Mouse (Mus musculus) erythroblast, embryonic 14.5 days (primary cell): ENCODE data around the gene Celf2. TPM values are rescaled to one million over a fixed set of nuclear protein-coding genes. Genes with fewer than 3 reads are reported as not detected.

ENCODE experiments used
- H3K27me3 ChIP-seq: 2 replicates; pipeline ENCODE4 v1.6.1; 2012; ENCODE audit warnings: inconsistent platforms; ENCODE audit not compliant: control insufficient read depth
- H3K36me3 ChIP-seq: 2 replicates; pipeline ENCODE4 v1.6.1; 2012; ENCODE audit warnings: mild to moderate bottlenecking, inconsistent platforms; ENCODE audit not compliant: control insufficient read depth
- H3K4me1 ChIP-seq: 2 replicates; pipeline ENCODE4 v1.6.1; 2012; ENCODE audit warnings: inconsistent platforms; ENCODE audit not compliant: control insufficient read depth
- H3K4me3 ChIP-seq: replicated peaks from 2 replicates; pipeline ENCODE3; 2012; ENCODE audit warnings: moderate library complexity, mild to moderate bottlenecking, inconsistent platforms
- H3K9me3 ChIP-seq: 2 replicates; pipeline ENCODE4 v1.6.1; 2012; ENCODE audit warnings: low read length, inconsistent platforms, mixed read lengths; ENCODE audit not compliant: control insufficient read depth
- GATA1 ChIP-seq: IDR thresholded peaks from 2 replicates; pipeline ENCODE4 v1.6.1; 2012; ENCODE audit warnings: low read length, inconsistent platforms, mixed read lengths
- TAL1 ChIP-seq: IDR thresholded peaks from 3 replicates; pipeline ENCODE4 v1.6.1; 2012; ENCODE audit warnings: low read length, inconsistent platforms, mixed read lengths
- polyA plus RNA-seq: library from polyadenylated mRNA; stranded (reverse); fragments of >175 nt; gene quantifications from 2 replicates; pipeline ENCODE4 v1.2.3, GENCODE M21; 2012

Celf2 gene
- polyA plus RNA-seq, 1 experiment = under 0.01 TPM

- no peaks in the 10 kb centered on the region for H3K36me3 ChIP-seq
- no peak overlapping the region for H3K4me3 ChIP-seq
- H3K4me1 ChIP-seq = no peaks in the 10 kb centered on the region
- no peaks in the 10 kb centered on the region for H3K27me3 ChIP-seq
- H3K9me3 ChIP-seq = no peaks in the 10 kb centered on the region
- TF ChIP-seq TAL1 (no peak), GATA1 (no peak)
Observed at GRCm38 (mm10) chr2:7529637-7530036, 20.3 kb upstream of the Celf2 start.

- Histone ChIP-seq H3K36me3 (no peaks in the 10 kb centered on the region), H3K4me1 (no peaks in the 10 kb centered on the region), H3K9me3 (no peaks in the 10 kb centered on the region), H3K27me3 (no peaks in the 10 kb centered on the region), H3K4me3 (no peak overlapping the region)
- TF ChIP-seq GATA1 = no peak
- TF ChIP-seq TAL1 = no peak
Observed at GRCm38 (mm10) chr2:7526696-7527095, 17.3 kb upstream of the Celf2 start.

GRCm38 (mm10) chr2:7519473-7519872 lies 10.1 kb upstream of the Celf2 start:
- no peak for TF ChIP-seq GATA1

GRCm38 (mm10) chr2:7493420-7493819 lies 15.9 kb downstream of the Celf2 start:
- H3K4me3 ChIP-seq = no peak overlapping the region
- no peaks in the 10 kb centered on the region for H3K27me3 ChIP-seq
- no peaks in the 10 kb centered on the region for H3K36me3 ChIP-seq
- no peak for TF ChIP-seq TAL1
- TF ChIP-seq GATA1 = no peak
- no peaks in the 10 kb centered on the region for H3K4me1 ChIP-seq
- H3K9me3 ChIP-seq = no peaks in the 10 kb centered on the region

More at GRCm38 (mm10) chr2:7519473-7519872, 10.1 kb upstream of the Celf2 start:
- H3K4me1 ChIP-seq = no peaks in the 10 kb centered on the region
- no peaks in the 10 kb centered on the region for H3K27me3 ChIP-seq
- no peaks in the 10 kb centered on the region for H3K36me3 ChIP-seq
- H3K4me3 ChIP-seq = no peak overlapping the region
- H3K9me3 ChIP-seq = no peaks in the 10 kb centered on the region

- no peaks in the 10 kb centered on the region for H3K9me3 ChIP-seq
- H3K27me3 ChIP-seq = no peaks in the 10 kb centered on the region
- no peaks in the 10 kb centered on the region for H3K36me3 ChIP-seq
- TF ChIP-seq GATA1 (no peak), TAL1 (no peak)
- H3K4me3 ChIP-seq = no peak overlapping the region
- H3K4me1 ChIP-seq = no peaks in the 10 kb centered on the region
Observed at GRCm38 (mm10) chr2:7484974-7485373, 24.4 kb downstream of the Celf2 start.

GRCm38 (mm10) chr2:7482062-7482461 lies 27.3 kb downstream of the Celf2 start:
- Histone ChIP-seq H3K9me3 (no peaks in the 10 kb centered on the region), H3K4me3 (no peak overlapping the region), H3K27me3 (no peaks in the 10 kb centered on the region), H3K36me3 (no peaks in the 10 kb centered on the region), H3K4me1 (no peaks in the 10 kb centered on the region)
- TF ChIP-seq TAL1 (no peak), GATA1 (no peak)

DNA sequence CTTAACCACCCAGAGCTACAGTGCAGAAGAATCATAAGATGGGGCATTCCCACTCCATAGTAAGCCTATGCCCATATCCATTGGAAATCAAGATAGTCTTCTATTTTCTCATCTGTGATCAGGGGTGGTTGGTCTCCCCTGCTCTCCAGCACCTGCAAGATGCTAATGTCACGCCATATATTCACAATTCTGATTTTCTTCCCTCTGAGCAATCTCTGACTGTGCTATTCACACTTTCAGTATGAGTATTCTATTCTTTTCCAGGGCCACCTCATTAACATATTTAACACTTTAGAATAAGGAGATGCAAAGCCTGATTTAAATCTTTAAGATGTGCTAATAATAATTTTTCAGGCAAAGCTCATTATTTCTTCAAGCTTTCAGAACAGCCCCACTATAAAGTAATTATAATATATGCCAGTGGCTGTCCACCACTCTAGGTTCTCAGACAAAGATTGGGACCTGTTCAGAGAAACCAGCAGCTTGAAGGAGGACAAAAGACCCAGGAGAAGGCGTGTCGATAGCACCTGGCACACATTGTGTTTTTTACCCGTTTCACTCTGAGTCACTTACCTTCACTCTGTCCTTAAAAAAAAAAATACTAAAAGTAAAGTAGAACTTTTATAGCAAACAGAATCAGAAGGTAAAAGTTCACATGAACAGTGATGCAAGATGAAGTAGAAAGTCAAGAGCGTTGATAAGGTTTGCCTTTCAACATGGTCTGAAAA lies 48.9 kb downstream of the Celf2 start:
- no peaks in the 10 kb centered on the region for H3K9me3 ChIP-seq
- H3K4me1 ChIP-seq = no peaks in the 10 kb centered on the region
- H3K36me3 ChIP-seq = no peaks in the 10 kb centered on the region
- TF ChIP-seq TAL1 (no peak), GATA1 (no peak)
- no peak overlapping the region for H3K4me3 ChIP-seq
- H3K27me3 ChIP-seq = no peaks in the 10 kb centered on the region

DNA sequence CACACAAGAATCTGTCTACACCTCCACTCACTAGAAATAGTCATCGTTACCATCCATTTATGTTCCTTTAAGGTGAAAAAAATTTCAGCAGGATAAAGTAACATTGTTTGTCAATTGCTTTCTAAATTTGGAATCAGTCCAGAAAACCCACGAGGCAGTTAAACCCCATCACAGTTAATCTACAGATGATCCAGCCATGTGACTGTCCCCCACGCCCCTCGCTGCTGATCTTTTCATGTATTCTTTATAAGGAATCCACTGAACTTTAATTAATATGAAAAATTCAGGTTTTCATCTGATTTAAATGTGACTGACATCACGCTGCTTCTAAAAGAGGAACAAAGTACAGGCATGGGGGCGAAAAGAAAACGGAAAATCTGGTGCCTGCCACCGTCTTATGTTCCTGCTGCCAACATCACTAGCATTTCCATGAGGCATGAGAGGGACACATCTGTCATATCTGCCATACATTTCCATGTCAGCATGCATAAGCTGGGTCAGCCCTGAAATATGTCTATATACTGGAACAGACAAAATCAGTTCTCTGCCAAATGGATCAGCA lies 70.6 kb downstream of the Celf2 start:
- Histone ChIP-seq H3K27me3 (no peaks in the 10 kb centered on the region), H3K9me3 (no peaks in the 10 kb centered on the region), H3K4me1 (no peaks in the 10 kb centered on the region), H3K4me3 (no peak overlapping the region), H3K36me3 (no peaks in the 10 kb centered on the region)
- TF ChIP-seq TAL1 (no peak), GATA1 (no peak)

DNA sequence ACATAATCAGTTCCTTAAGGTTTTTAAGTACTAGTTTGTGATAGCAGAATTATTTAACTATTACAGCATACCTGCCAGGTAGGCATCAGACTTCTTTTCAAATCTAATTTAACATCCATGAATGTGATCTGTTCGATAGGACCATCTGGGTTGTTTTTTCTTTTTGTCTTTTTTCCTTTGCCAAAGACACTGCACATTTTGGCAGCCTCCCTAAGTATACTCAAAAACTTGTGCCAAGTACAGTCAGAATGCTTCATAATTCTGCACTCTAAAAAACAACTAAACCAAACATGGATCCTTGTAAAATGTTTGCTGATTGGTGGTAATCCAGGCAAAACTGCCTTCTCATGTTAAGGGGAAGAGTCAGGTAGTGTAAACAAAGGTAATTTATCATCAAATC lies 82.9 kb downstream of the Celf2 start:
- no peaks in the 10 kb centered on the region for H3K9me3 ChIP-seq
- H3K36me3 ChIP-seq = no peaks in the 10 kb centered on the region
- no peaks in the 10 kb centered on the region for H3K27me3 ChIP-seq
- H3K4me3 ChIP-seq = no peak overlapping the region
- no peaks in the 10 kb centered on the region for H3K4me1 ChIP-seq
- TF ChIP-seq TAL1 = no peak
- TF ChIP-seq GATA1 = no peak

DNA sequence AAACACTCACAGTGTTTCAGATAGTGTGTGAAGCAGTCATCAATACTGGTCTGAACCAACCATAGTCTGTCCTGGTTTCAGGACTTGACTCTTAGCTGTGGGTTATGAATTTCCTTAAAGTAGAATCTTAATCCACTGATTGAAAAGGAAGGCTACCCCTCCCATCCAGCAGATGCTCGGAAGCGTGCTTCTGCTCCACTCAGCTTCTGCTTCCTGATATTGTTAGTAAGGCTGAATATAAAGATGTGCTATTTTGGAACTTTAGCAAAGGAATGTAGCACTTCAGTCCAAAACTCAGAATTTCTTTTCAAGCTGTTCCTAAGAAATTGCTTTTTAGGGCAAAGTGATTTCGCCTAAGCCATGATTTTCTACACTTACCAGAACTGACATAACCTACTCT lies 108.8 kb downstream of the Celf2 start:
- H3K36me3 ChIP-seq = no peaks in the 10 kb centered on the region
- no peaks in the 10 kb centered on the region for H3K27me3 ChIP-seq
- H3K4me3 ChIP-seq = no peak overlapping the region
- no peak for TF ChIP-seq GATA1
- TF ChIP-seq TAL1 = no peak
- H3K4me1 ChIP-seq = no peaks in the 10 kb centered on the region
- H3K9me3 ChIP-seq = no peaks in the 10 kb centered on the region
